Mouse (Mus musculus): Measurements from ENCODE around the gene Glrx2. TPM values are rescaled to one million over a fixed set of nuclear protein-coding genes. Genes with fewer than 3 reads are reported as not detected.
"Not testable (repeated sequence)": the region's sequence is repeated elsewhere in the genome, so short reads cannot be mapped to it uniquely, and the experiment has no call there.

The Glrx2 gene
- 9.5 and 11.1 TPM in 2 replicates for polyA plus RNA-seq (2012; rRNA removed)

- not testable (repeated sequence) for H3K27ac ChIP-seq (ENCODE audit: insufficient read depth, low read length); DNase-seq (ENCODE audit: low read depth in 1 of 2, low spot score in 2 of 2); H3K27me3 ChIP-seq (ENCODE audit: control insufficient read depth, insufficient read depth, low read length); H3K4me3 ChIP-seq (ENCODE audit: extremely low read depth, insufficient read depth, insufficient read length); H3K36me3 ChIP-seq (ENCODE audit: control insufficient read depth, insufficient read depth, low read length); H3K4me1 ChIP-seq (ENCODE audit: control insufficient read depth, insufficient read depth, insufficient read length)
- no CpG with 5 or more reads among the region's 2 CpGs for WGBS
Measured at GRCm38 (mm10) chr1:143716038-143716437, at the start of gene Glrx2. Gene Glrx2, plus strand, starts transcription at chr1:143716338.

GRCm38 (mm10) chr1:143675734-143676361 lies 40.3 kb upstream of the Glrx2 start:
- 91% methylated on average over 4 of the region's 4 CpGs for WGBS
- TF ChIP-seq CTCF (IDR thresholded peaks at IDR 0.05; ENCODE audit: extremely low read depth, insufficient read depth, insufficient read length, insufficient replicate concordance) (no peak), POLR2A (IDR thresholded peaks at IDR 0.05; ENCODE audit: low read depth, low read length) (no peak)
- no peak for DNase-seq (ENCODE audit: low read depth in 1 of 2, low spot score in 2 of 2)
- peaks cover 13% of the 10 kb centered on the region for H3K36me3 ChIP-seq (ENCODE audit: control insufficient read depth, insufficient read depth, low read length)
- no peak overlapping the region for H3K27ac ChIP-seq (ENCODE audit: insufficient read depth, low read length)
- no peaks in the 10 kb centered on the region for H3K27me3 ChIP-seq (ENCODE audit: control insufficient read depth, insufficient read depth, low read length)
- H3K4me1 ChIP-seq (ENCODE audit: control insufficient read depth, insufficient read depth, insufficient read length): no peaks in the 10 kb centered on the region
- no peak overlapping the region for H3K4me3 ChIP-seq (ENCODE audit: extremely low read depth, insufficient read depth, insufficient read length)

- DNase-seq (ENCODE audit: low read depth in 1 of 2, low spot score in 2 of 2): no peak
- TF ChIP-seq CTCF (IDR thresholded peaks at IDR 0.05; ENCODE audit: extremely low read depth, insufficient read depth, insufficient read length, insufficient replicate concordance) (no peak), POLR2A (IDR thresholded peaks at IDR 0.05; ENCODE audit: low read depth, low read length) (no peak)
- H3K36me3 ChIP-seq (ENCODE audit: control insufficient read depth, insufficient read depth, low read length): peaks cover 19% of the 10 kb centered on the region
- H3K4me1 ChIP-seq (ENCODE audit: control insufficient read depth, insufficient read depth, insufficient read length): no peaks in the 10 kb centered on the region
- no peak overlapping the region for H3K4me3 ChIP-seq (ENCODE audit: extremely low read depth, insufficient read depth, insufficient read length)
- WGBS: 95% methylated on average over 5 of the region's 5 CpGs
- H3K27me3 ChIP-seq (ENCODE audit: control insufficient read depth, insufficient read depth, low read length): no peaks in the 10 kb centered on the region
- H3K27ac ChIP-seq (ENCODE audit: insufficient read depth, low read length): no peak overlapping the region
Measured at GRCm38 (mm10) chr1:143681108-143681507, 35.0 kb upstream of the Glrx2 start.

- no peaks in the 10 kb centered on the region for H3K4me1 ChIP-seq (ENCODE audit: control insufficient read depth, insufficient read depth, insufficient read length)
- no peak for DNase-seq (ENCODE audit: low read depth in 1 of 2, low spot score in 2 of 2)
- TF ChIP-seq POLR2A (IDR thresholded peaks at IDR 0.05; ENCODE audit: low read depth, low read length): no peak
- TF ChIP-seq CTCF (IDR thresholded peaks at IDR 0.05; ENCODE audit: extremely low read depth, insufficient read depth, insufficient read length, insufficient replicate concordance): no peak
- H3K27ac ChIP-seq (ENCODE audit: insufficient read depth, low read length): no peak overlapping the region
- H3K36me3 ChIP-seq (ENCODE audit: control insufficient read depth, insufficient read depth, low read length): peaks cover 14% of the 10 kb centered on the region
- WGBS: 92% methylated on average over 3 of the region's 3 CpGs
- H3K27me3 ChIP-seq (ENCODE audit: control insufficient read depth, insufficient read depth, low read length): no peaks in the 10 kb centered on the region
- no peak overlapping the region for H3K4me3 ChIP-seq (ENCODE audit: extremely low read depth, insufficient read depth, insufficient read length)
Measured at GRCm38 (mm10) chr1:143684849-143685248, 31.3 kb upstream of the Glrx2 start.

GRCm38 (mm10) chr1:143701736-143702135 lies 14.4 kb upstream of the Glrx2 start:
- WGBS: 1% methylated on average over 13 of the region's 13 CpGs
- Histone ChIP-seq H3K4me1 (ENCODE audit: control insufficient read depth, insufficient read depth, insufficient read length) (no peaks in the 10 kb centered on the region), H3K36me3 (ENCODE audit: control insufficient read depth, insufficient read depth, low read length) (peaks cover 1% of the 10 kb centered on the region; the same call in 1 of the 2 replicates), H3K27ac (ENCODE audit: insufficient read depth, low read length) (0 out of 2 replicates have a peak overlapping the region, but pooled peaks have one; percentile 80), H3K27me3 (ENCODE audit: control insufficient read depth, insufficient read depth, low read length) (peaks cover 3% of the 10 kb centered on the region; the same call in 1 of the 2 replicates), H3K4me3 (ENCODE audit: extremely low read depth, insufficient read depth, insufficient read length) (peak overlapping the region; percentile 93)
- DNase-seq (ENCODE audit: low read depth in 1 of 2, low spot score in 2 of 2): no peak
- TF ChIP-seq POLR2A (IDR thresholded peaks at IDR 0.05; ENCODE audit: low read depth, low read length): no peak
- no peak for TF ChIP-seq CTCF (IDR thresholded peaks at IDR 0.05; ENCODE audit: extremely low read depth, insufficient read depth, insufficient read length, insufficient replicate concordance)

GRCm38 (mm10) chr1:143702141-143702740 lies 13.9 kb upstream of the Glrx2 start:
- peaks cover 1% of the 10 kb centered on the region; the same call in 1 of the 2 replicates for H3K36me3 ChIP-seq (ENCODE audit: control insufficient read depth, insufficient read depth, low read length)
- peaks cover 3% of the 10 kb centered on the region; the same call in 1 of the 2 replicates for H3K27me3 ChIP-seq (ENCODE audit: control insufficient read depth, insufficient read depth, low read length)
- H3K4me3 ChIP-seq (ENCODE audit: extremely low read depth, insufficient read depth, insufficient read length): peak overlapping the region; percentile 93
- TF ChIP-seq CTCF (IDR thresholded peaks at IDR 0.05; ENCODE audit: extremely low read depth, insufficient read depth, insufficient read length, insufficient replicate concordance): no peak
- TF ChIP-seq POLR2A (IDR thresholded peaks at IDR 0.05; ENCODE audit: low read depth, low read length): no peak
- DNase-seq (ENCODE audit: low read depth in 1 of 2, low spot score in 2 of 2): peak; percentile 18 to 28
- H3K27ac ChIP-seq (ENCODE audit: insufficient read depth, low read length): peak overlapping the region; percentile 80
- no peaks in the 10 kb centered on the region for H3K4me1 ChIP-seq (ENCODE audit: control insufficient read depth, insufficient read depth, insufficient read length)
- 1% methylated on average over 44 of the region's 48 CpGs for WGBS

GRCm38 (mm10) chr1:143702741-143703262 lies 13.3 kb upstream of the Glrx2 start, which contains the start of gene Cdc73:
Gene Cdc73, minus strand, starts transcription at chr1:143702893.
- peak; percentile 77 to 88 for DNase-seq (ENCODE audit: low read depth in 1 of 2, low spot score in 2 of 2)

More at GRCm38 (mm10) chr1:143702741-143703262, 13.3 kb upstream of the Glrx2 start, which contains the start of gene Cdc73:
- Histone ChIP-seq H3K27ac (ENCODE audit: insufficient read depth, low read length) (peak within 1 kb of the TSS; percentile 80), H3K4me1 (ENCODE audit: control insufficient read depth, insufficient read depth, insufficient read length) (no peaks in the 10 kb centered on the region), H3K36me3 (ENCODE audit: control insufficient read depth, insufficient read depth, low read length) (peaks cover under 1% of the 10 kb centered on the region; the same call in 1 of the 2 replicates), H3K27me3 (ENCODE audit: control insufficient read depth, insufficient read depth, low read length) (peaks cover 3% of the 10 kb centered on the region; the same call in 1 of the 2 replicates), H3K4me3 (ENCODE audit: extremely low read depth, insufficient read depth, insufficient read length) (peak within 1 kb of the TSS; percentile 93)
- TF ChIP-seq POLR2A (IDR thresholded peaks at IDR 0.05; ENCODE audit: low read depth, low read length) (no peak; the same call in 1 of the 2 replicates), CTCF (IDR thresholded peaks at IDR 0.05; ENCODE audit: extremely low read depth, insufficient read depth, insufficient read length, insufficient replicate concordance) (peak; percentile 74)
- WGBS: under 1% methylated on average over 74 of the region's 74 CpGs
